Mouse (Mus musculus): ENCODE data around the gene Nf1. TPM values are rescaled to one million over a fixed set of nuclear protein-coding genes. Genes with fewer than 3 reads are reported as not detected.
"Not testable (repeated sequence)": the region's sequence is repeated elsewhere in the genome, so short reads cannot be mapped to it uniquely, and the experiment has no call there.

Nf1 gene
- 16.1 and 17.5 TPM in 2 replicates for total RNA-seq (2017)

DNA sequence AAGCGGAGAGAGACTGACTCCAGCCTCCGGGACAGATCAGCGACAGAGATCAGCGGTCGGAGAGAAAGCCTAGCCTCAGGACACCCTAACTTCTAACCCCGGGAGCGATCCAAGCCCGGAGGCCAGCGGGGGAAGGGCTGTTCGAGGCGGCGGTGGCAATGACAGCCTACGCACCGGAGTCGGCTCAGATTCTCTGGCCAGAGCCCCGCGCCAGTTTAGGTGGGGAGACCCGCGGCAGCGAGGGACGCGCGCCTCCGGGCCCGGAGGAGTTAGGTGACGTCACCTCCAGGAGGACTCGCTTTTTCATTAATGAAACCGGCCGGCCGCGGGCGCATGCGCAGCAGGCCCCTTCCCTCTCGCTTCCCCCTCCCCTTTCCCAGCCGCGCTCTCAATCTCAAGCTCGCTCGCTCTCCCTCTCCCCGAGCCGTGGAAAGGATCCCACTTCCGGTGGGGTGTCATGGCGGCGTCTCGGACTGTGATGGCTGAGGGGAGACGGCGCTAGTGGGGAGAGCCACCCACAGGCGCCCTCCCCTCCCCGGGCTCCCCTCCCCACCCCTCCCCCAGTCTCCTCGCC, at the start of gene Nf1:
TSS of gene Nf1 (plus strand) at position 460 of the 574 bp plus-strand sequence.
- ATAC-seq (replicated peaks; ENCODE audit: low read depth, poor library complexity, severe bottlenecking) = peak; percentile 80

- peak; percentile 34; the same call in 1 of the 2 replicates for ATAC-seq (replicated peaks; ENCODE audit: low read depth, poor library complexity, severe bottlenecking)
Measured at GRCm38 (mm10) chr11:79290473-79290872, 49.0 kb upstream of the Nf1 start.

DNA sequence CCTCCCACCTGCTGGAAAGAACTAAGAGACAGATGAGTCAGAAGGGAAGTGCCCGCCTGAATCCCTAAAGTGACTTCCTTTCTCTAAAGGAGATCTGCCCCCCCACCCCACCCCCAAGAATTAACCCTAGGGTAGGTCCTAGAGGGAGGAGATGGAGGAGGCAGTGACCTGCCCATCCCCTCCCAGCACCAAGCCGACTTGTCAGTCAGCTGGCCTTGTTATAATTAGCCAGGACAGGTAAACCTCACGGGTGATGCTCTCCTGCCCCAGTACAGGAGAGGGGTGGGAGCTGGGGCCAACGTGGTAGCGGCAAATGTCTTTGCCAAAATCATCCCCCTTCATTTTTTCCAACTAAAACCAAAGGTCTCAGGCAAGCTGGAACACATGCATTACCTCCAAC, 47.8 kb upstream of the Nf1 start:
- no peak for ATAC-seq (replicated peaks; ENCODE audit: low read depth, poor library complexity, severe bottlenecking)

DNA sequence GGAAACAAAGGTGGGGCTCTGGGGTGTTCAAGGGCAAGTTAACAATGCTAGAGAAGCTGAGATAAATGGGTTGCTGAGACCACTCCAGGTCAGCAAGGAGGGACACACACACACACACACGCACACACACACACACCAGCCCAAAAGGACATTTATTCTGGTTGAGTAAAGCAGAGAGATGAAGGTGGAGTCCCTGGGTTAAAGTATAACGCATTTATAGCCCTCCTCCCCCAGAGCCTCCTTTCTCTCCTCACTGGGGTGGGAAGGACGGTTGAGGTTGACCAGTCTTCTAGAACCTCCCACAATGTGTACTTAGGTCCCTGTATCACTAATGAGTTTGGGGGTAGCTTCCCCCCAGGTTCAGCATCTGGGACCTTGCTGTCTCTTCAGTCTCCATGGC, 47.4 kb upstream of the Nf1 start:
- no peak for ATAC-seq (replicated peaks; ENCODE audit: low read depth, poor library complexity, severe bottlenecking)

DNA sequence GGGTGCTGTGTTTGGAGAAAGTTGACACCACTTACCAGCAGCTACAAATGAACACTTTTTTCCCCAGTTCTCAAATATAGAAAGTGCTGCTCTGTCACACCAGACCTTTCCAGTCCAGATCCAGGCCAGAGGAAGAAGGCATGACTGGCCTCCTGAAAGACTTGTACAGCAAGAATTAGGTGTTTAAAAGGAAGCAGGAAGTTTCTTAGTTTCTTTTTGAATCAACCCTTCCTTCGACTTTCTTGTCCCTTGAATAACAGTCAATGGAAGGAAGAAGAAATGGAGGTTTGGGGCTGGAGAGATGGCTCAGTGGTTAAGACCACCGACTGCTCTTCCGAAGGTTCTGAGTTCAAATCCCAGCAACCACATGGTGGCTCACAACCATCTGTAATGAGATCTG, 46.5 kb upstream of the Nf1 start:
- no peak for ATAC-seq (replicated peaks; ENCODE audit: low read depth, poor library complexity, severe bottlenecking)

- no peak for ATAC-seq (replicated peaks; ENCODE audit: low read depth, poor library complexity, severe bottlenecking)
Measured at GRCm38 (mm10) chr11:79293971-79294370, 45.5 kb upstream of the Nf1 start.

GRCm38 (mm10) chr11:79296167-79296566, 43.3 kb upstream of the Nf1 start:
- peak; percentile 57; the same call in 1 of the 2 replicates for ATAC-seq (replicated peaks; ENCODE audit: low read depth, poor library complexity, severe bottlenecking)

GRCm38 (mm10) chr11:79296856-79297491, 42.5 kb upstream of the Nf1 start, which contains the start of gene Gm9964:
Gene Gm9964, minus strand, starts transcription at chr11:79296906.
- ATAC-seq (replicated peaks; ENCODE audit: low read depth, poor library complexity, severe bottlenecking) = peak; percentile 79

DNA sequence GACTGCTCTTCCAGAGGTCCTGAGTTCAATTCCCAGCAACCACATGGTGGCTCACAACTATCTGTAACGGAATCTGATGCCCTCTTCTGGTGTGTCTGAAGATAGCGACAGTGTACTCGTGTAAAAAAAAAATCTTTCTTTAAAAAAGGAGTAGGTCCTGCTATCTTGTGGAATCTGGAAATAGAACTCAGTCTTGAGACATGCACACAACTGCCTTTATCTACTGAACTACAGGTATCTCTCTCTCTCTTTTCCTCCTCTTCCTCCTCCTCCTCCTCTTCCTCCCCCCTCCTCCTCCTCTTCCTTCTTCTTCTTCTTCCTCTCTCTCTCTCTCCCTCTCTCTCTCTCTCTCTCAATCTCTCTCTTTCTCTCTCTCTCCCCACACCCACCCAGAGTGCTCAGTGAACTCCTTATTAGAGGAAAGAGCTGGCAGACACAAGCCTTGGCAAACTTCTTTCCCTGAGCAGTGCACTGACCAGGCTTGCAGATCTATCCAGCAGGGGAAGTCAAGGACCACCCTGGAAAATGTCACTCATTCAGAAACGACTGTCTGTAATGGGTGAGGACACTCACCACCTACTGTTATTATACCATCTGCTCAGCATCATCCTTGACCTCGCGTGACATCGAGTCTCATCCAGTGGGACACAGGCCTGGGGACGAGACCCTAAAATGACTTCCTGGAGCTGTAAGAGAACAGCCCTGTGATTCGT, 39.6 kb upstream of the Nf1 start:
- ATAC-seq (replicated peaks; ENCODE audit: low read depth, poor library complexity, severe bottlenecking) = no peak

DNA sequence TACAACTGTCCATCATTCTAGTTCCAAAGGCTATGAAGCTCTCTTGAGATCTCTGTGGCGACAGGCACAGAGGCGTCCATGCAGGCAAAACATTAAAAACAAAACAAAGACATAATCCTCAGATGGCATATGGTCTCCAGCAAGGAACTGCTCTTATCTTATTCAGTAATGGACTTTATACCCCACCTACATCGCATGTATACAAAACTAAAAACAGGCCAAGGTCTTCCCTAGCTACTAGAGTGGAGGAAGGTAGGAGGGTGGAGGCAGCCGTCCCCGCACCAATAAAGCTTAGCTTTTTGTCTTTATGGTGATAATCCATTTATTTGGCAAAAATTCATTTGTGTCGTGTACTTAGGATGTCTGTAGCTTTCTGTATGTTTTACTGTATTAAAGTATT, 36.4 kb upstream of the Nf1 start:
- ATAC-seq (replicated peaks; ENCODE audit: low read depth, poor library complexity, severe bottlenecking) = no peak

GRCm38 (mm10) chr11:79304245-79304644, 35.2 kb upstream of the Nf1 start:
- not testable (repeated sequence) for ATAC-seq (replicated peaks; ENCODE audit: low read depth, poor library complexity, severe bottlenecking)

DNA sequence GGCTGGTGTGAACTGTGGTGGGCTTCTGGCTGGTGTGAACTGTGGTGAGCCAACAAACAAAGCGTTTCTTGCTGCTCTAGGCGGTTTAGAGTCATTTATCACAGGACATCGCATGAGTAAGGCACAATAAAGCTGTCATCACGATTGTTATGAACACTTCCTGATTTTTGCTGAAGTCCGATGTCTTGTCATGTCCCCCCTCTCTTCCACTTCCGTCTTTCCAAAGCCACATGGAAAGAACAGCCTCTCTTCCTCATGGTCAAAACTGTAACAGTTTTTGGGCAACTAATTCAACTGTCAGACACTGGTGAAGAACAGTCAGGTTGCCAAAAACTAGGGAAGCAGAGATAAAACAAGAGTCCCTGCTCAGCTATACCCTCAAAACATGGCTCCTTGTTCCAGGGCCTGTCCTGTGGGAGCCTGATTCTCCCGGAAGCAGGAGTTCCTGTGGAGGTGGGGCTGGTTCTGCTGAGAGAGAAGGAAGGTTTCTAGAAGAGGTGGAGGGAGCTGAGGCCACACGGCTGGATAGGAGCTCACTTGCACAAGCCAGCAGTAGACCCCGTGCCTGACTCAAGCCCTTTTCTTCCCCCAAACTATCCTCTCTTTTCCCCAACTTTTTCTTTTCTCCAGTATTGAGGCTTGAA, 33.7 kb upstream of the Nf1 start:
- ATAC-seq (replicated peaks; ENCODE audit: low read depth, poor library complexity, severe bottlenecking) = peak; percentile 40

DNA sequence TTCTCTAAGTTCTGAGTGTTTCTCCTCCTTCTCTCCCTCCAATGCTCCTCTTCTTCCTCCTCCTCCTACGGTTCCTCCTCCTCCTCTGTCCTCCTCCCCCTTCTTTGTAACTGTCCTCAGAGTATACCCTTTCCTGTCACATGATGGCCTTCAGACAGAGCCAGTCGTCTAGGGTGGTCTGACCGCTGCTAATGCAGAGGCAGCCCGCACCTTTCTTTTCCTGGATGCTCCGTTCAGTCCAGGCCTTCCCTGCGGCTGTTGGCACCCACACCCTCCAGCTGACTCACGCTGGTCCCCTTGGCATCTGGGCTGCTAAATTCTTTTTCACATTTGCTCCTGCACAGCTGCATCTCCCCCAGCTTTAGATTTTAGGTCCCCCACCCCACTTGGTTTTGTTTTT, 33.0 kb upstream of the Nf1 start:
- peak; percentile 43 for ATAC-seq (replicated peaks; ENCODE audit: low read depth, poor library complexity, severe bottlenecking)

DNA sequence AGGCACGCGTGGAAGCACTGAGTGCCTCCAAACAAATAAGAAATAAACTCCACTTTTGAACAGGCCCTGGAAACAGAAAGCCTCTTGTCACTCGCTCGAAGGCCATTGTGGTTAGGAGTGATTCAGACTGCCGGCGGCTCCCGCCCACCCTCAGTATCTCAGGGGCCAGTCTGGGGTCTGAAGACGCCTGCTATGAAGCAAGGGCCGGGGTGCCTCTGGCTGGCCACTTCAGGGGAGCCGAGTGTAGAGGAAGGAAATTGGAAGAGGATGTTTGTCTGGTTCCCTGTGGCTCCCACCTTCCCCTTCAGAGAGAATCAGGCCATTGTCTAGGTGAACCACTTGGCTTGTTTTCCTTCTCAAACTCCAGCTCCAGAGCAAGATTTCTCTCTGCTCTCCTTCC, 32.5 kb upstream of the Nf1 start:
- peak; percentile 56 for ATAC-seq (replicated peaks; ENCODE audit: low read depth, poor library complexity, severe bottlenecking)

- ATAC-seq (replicated peaks; ENCODE audit: low read depth, poor library complexity, severe bottlenecking) = no peak
Measured at GRCm38 (mm10) chr11:79307560-79308200, 31.8 kb upstream of the Nf1 start.

DNA sequence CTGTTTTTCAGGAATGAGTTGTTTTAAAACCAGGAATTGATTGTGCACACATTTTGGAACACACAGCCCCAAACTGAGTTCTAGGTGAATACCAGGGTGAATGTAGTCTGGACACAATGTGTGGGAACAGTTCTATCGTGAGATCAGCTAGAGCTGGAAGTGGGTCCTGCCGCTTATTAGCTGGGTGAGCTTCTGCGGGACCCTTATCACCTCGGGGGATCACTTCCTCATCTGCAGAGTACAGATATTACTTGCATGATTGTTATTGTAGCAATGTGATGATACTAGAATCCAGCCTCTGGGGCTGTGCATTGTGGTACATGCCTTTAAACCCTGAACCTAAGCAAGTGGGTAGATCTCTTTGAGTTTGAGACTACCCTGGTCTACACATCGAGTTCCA, 29.0 kb upstream of the Nf1 start:
- 0 out of 2 replicates have a peak, but pooled peaks have one; percentile 33 for ATAC-seq (replicated peaks; ENCODE audit: low read depth, poor library complexity, severe bottlenecking)

DNA sequence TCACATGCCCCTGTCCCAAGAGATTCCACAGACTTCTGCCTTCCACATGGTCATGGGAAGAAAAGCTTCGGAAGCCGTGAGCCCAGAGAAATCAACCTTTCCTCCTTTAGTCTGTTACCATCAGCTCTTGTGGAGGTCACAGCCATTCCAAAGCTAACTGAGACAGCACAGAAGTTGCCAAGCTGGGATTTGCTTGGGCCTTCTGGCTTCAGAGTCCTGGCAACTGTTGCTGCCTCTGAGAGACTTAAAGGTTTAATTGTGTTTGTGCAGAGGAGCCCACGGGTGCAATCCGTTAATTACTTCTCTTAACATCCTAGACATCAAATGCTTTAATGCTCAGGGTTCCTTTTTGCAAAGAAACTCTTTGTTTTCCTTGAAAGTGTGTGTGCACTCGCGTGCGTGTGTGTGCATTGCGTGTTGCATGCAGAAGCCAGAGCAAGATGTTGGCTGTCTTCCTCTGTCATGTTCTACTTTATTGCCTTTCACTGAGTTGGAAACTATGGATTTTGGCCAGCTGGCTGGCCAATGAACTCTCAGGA, 22.6 kb upstream of the Nf1 start:
- ATAC-seq (replicated peaks; ENCODE audit: low read depth, poor library complexity, severe bottlenecking) = no peak

GRCm38 (mm10) chr11:79319807-79320206, 19.7 kb upstream of the Nf1 start:
- no peak for ATAC-seq (replicated peaks; ENCODE audit: low read depth, poor library complexity, severe bottlenecking)

DNA sequence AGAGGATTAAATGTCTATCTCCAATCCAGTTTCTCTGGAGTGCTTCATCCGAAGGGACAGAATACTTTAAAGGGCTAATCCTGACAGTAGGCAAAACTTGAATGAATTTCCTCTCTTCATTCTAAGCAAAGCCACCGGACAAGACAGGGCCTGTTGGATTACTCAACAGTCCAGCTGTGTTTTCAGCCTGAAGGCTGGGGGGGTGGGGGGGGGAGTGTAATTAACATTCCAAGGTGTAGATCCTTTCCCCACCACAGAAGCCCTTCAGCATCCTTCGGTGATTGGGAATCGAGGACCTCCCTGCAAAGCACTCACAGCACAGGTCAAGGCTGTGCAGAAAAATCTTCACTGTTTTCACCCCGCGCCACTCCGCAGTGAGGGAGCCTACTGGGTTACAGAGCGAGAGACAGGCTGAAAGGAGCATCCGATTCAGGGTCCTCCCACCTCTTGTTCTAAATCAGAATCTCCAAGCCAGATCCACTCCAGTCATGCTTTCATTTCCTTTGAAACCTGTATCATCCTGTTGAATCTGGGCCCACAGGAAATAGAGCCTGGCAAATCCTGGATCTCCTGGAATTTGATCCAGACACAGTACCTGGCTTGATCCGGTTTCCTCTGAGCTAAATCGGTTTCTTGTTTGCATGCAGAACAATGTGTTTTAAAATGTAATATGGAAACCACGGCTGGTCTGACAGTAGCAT, 15.4 kb upstream of the Nf1 start:
- ATAC-seq (replicated peaks; ENCODE audit: low read depth, poor library complexity, severe bottlenecking) = no peak

All from common myeloid progenitor, adult 5-6 weeks (primary cell).